Mouse (Mus musculus) midbrain, embryonic 14.5 days (tissue): ENCODE data around the gene Rab3c. TPM values are rescaled to one million over a fixed set of nuclear protein-coding genes. Genes with fewer than 3 reads are reported as not detected.

ENCODE experiments used
- ATAC-seq: fragments of 200-750 bp; cut with Nextera tagmentation; 2 replicates; pipeline ENCODE4 v1.8.0; 2017; ENCODE audit warnings: moderate number of reproducible peaks, moderate library complexity; ENCODE audit not compliant: low FRiP score, low TSS enrichment
- DNase-seq: peaks from one replicate; pipeline ENCODE4 v3.0.0-alpha.2; 2015
- H3K27ac ChIP-seq: fragments of 300-500 bp; sonication (generic); replicated peaks from 2 replicates; pipeline ENCODE4 v1.5.1; 2014; ENCODE audit warnings: mild to moderate bottlenecking, low read depth, low read length, moderate library complexity
- H3K27me3 ChIP-seq: fragments of 300-500 bp; sonication (generic); 2 replicates; pipeline ENCODE4 v1.6.1; 2014; ENCODE audit warnings: low read length, control low read depth, mixed read lengths; ENCODE audit not compliant: control insufficient read depth, insufficient read depth
- H3K36me3 ChIP-seq: fragments of 300-500 bp; sonication (generic); 2 replicates; pipeline ENCODE4 v1.6.1; 2014; ENCODE audit warnings: low read length, control low read depth; ENCODE audit not compliant: control insufficient read depth, insufficient read depth
- H3K4me1 ChIP-seq: fragments of 300-500 bp; sonication (generic); 2 replicates; pipeline ENCODE4 v1.6.1; 2014; ENCODE audit warnings: mild to moderate bottlenecking, antibody characterized with exemption, low read length, control low read depth; ENCODE audit not compliant: control insufficient read depth, insufficient read depth
- H3K4me2 ChIP-seq: fragments of 300-500 bp; sonication (generic); 2 replicates; pipeline ENCODE4 v1.6.1; 2014; ENCODE audit warnings: mild to moderate bottlenecking, low read length, moderate library complexity
- H3K4me3 ChIP-seq: fragments of 300-500 bp; sonication (generic); replicated peaks from 2 replicates; pipeline ENCODE4 v1.5.1; 2014; ENCODE audit warnings: low read depth, low read length
- H3K9ac ChIP-seq: fragments of 300-500 bp; sonication (generic); replicated peaks from 2 replicates; pipeline ENCODE4 v1.6.1; 2014; ENCODE audit warnings: mild to moderate bottlenecking, low read length, moderate library complexity
- H3K9me3 ChIP-seq: fragments of 300-500 bp; sonication (generic); 2 replicates; pipeline ENCODE4 v1.6.1; 2016; ENCODE audit warnings: low read length, control low read depth, mixed read lengths; ENCODE audit not compliant: control insufficient read depth
- WGBS: fragments of 180-500 bp; shearing (Covaris S2); extraction: QIAGEN DNeasy Blood & Tissue Kit; methylation state at CpG from one replicate; pipeline ENCODE4 v1.1.7; 2014; 5-methylcytosine and 5-hydroxymethylcytosine counted together
- polyA plus RNA-seq: library from polyadenylated mRNA; unstranded; fragments of >200 nt; fragmentation: Nextera tagmentation; extraction: Ambion mirVana; gene quantifications from 2 replicates; pipeline ENCODE4 v1.2.1, GENCODE M21; 2014

The Rab3c gene
- polyA plus RNA-seq, 1 experiment from 2014 or later, result 207 TPM

DNA sequence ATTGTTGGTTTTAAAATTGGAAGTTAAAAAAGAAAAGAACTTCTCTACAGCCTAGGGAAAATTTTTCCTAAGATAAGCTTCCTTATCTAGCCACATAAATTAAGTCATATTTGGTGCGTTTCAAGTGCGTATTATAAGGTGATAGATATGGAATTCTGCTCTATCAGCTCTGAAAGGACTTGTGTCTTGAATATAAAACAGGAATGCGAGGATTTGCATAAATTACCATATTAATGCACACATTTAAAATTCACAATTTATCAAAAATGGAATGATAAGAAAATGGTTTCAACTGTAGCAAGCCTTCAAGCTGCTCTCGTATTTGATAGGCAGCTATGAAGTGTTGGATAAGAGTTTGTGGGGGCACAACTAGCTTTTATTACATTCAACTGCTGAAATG, 111.6 kb downstream of the Rab3c start:
- peak overlapping the region; percentile 79; the same call in 1 of the 2 replicates for H3K27ac ChIP-seq
- no peak for ATAC-seq
- 0 out of 2 replicates have a peak, but pooled peaks cover 2% of the 10 kb centered on the region for H3K36me3 ChIP-seq
- H3K9me3 ChIP-seq, result no peaks in the 10 kb centered on the region
- peaks cover 40% of the 10 kb centered on the region for H3K4me1 ChIP-seq
- no peak overlapping the region for H3K9ac ChIP-seq
- H3K27me3 ChIP-seq, result no peaks in the 10 kb centered on the region
- WGBS, result 14% methylated on average over 4 of the region's 4 CpGs
- no peak overlapping the region for H3K4me3 ChIP-seq
- peak; percentile 59 for DNase-seq
- H3K4me2 ChIP-seq, result no peak overlapping the region

- H3K27ac ChIP-seq, result peak overlapping the region; percentile 79
- peaks cover 40% of the 10 kb centered on the region for H3K4me1 ChIP-seq
- 0 out of 2 replicates have a peak, but pooled peaks cover 2% of the 10 kb centered on the region for H3K36me3 ChIP-seq
- H3K4me3 ChIP-seq, result no peak overlapping the region
- 70% methylated on average over 4 of the region's 4 CpGs for WGBS
- ATAC-seq, result no peak
- no peak for DNase-seq
- H3K4me2 ChIP-seq, result no peak overlapping the region
- no peaks in the 10 kb centered on the region for H3K9me3 ChIP-seq
- no peak overlapping the region for H3K9ac ChIP-seq
- no peaks in the 10 kb centered on the region for H3K27me3 ChIP-seq
Observed at GRCm38 (mm10) chr13:110168570-110168969, 112.2 kb downstream of the Rab3c start.

DNA sequence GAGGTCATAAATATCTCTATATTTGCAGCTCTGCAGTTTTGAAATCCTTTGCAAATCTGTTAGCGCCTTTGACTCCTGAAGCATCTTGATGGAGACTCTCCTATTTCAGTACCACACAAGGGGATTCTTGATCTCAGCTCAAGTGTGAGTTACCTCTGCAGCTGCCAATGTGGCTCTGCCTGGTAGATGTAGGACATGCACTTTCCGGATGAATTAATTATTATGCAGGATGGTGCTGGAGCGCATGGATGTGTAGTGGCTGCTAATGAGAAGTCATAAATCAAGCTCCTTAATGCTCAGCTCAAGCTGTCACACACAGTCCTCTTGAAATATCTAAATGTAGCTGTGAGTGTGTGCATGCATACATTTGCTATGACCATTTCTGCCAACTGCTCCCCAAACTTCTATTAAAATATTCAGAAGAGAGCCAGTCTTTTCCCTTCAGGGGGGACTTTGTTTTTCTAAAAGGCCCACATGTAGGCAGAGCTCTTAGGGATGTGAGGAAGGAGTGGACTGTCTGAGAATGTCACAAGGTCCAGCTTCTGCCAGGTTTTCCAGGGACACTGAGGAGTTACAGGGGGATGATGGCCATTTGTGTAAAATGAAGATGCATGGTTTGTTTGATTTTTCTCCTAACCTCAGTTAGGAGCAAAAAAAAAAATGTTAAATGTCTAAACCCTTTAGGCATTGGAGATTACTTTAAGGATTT, 114.0 kb downstream of the Rab3c start:
- ATAC-seq, result peak; percentile 72; the same call in 1 of the 2 replicates

GRCm38 (mm10) chr13:110159980-110160379, 120.8 kb downstream of the Rab3c start:
- peak overlapping the region; percentile 66 for H3K27ac ChIP-seq

More for the DNA sequence above, 114.0 kb downstream of the Rab3c start:
- peak; percentile 40 for DNase-seq
- Histone ChIP-seq H3K4me3 (no peak overlapping the region), H3K4me2 (no peak overlapping the region), H3K27me3 (no peaks in the 10 kb centered on the region), H3K4me1 (peaks cover 40% of the 10 kb centered on the region), H3K9me3 (no peaks in the 10 kb centered on the region), H3K36me3 (0 out of 2 replicates have a peak, but pooled peaks cover 2% of the 10 kb centered on the region), H3K27ac (peak overlapping the region; percentile 74), H3K9ac (no peak overlapping the region)
- WGBS, result 52% methylated on average over 3 of the region's 3 CpGs

DNA sequence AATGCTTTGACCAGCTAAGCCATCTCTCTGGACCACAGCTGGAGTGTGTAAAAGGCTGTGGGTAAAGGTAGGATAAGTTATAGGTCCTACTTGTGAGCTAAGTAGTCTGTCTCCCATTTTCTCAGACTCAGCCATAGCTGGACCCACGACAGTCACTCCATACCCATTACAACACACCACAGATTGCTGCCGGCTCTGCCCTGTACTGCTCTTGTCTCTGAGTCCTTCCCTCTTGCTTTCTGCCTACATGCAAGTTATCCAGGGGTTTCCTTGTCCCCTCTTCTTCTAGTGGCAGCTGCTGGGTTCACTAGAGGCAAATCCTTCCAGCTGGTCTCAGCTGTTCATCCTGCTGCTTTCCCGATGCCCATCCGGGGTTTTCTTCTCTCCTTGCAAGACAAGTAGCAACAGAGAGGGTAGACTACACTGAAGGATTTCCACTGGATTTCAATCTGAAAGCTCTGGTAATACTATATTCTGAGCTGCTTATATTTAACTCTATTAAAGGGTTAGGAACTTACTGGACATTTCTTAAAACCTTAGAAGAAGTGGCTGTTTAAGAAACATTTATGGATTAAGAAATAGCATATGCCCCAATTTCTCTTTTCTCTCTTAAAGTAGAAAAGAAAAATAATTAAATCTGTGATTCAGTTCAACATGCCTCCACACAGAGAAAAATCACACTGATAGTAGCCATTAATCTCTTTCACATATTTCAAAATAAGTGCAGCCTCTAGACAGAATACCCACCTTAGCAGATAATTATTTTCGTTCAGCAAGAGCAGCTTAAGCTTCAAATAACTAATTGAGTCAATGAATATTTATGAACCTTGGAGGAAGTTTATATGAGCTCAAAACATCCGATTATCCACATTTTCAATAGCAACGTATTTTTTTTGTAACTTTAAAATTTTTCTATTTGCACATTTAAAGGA, 121.9 kb downstream of the Rab3c start:
- H3K27ac ChIP-seq, result peak overlapping the region; percentile 78
- no peaks in the 10 kb centered on the region for H3K36me3 ChIP-seq
- no peak overlapping the region for H3K9ac ChIP-seq
- DNase-seq (peak; percentile 49), ATAC-seq (no peak)
- H3K4me2 ChIP-seq, result no peak overlapping the region
- peaks cover 14% of the 10 kb centered on the region for H3K4me1 ChIP-seq
- no peaks in the 10 kb centered on the region for H3K27me3 ChIP-seq
- no peak overlapping the region for H3K4me3 ChIP-seq
- no peaks in the 10 kb centered on the region for H3K9me3 ChIP-seq
- 36% methylated on average over 7 of the region's 7 CpGs for WGBS

More at GRCm38 (mm10) chr13:110159980-110160379, 120.8 kb downstream of the Rab3c start:
- H3K4me1 ChIP-seq, result peaks cover 14% of the 10 kb centered on the region
- ATAC-seq (no peak), DNase-seq (peak; percentile 61)
- H3K9ac ChIP-seq, result no peak overlapping the region
- H3K4me2 ChIP-seq, result no peak overlapping the region
- H3K36me3 ChIP-seq, result no peaks in the 10 kb centered on the region
- WGBS, result 35% methylated on average over 4 of the region's 4 CpGs
- H3K27me3 ChIP-seq, result no peaks in the 10 kb centered on the region
- H3K9me3 ChIP-seq, result no peaks in the 10 kb centered on the region
- H3K4me3 ChIP-seq, result no peak overlapping the region

- ATAC-seq, result no peak
- Histone ChIP-seq H3K9ac (no peak overlapping the region), H3K9me3 (no peaks in the 10 kb centered on the region), H3K4me3 (no peak overlapping the region), H3K27ac (peak overlapping the region; percentile 80), H3K4me1 (peaks cover 19% of the 10 kb centered on the region), H3K36me3 (no peaks in the 10 kb centered on the region), H3K27me3 (no peaks in the 10 kb centered on the region), H3K4me2 (no peak overlapping the region)
- no peak for DNase-seq
- 55% methylated on average over 3 of the region's 3 CpGs for WGBS
Observed at GRCm38 (mm10) chr13:110145545-110145944, 135.3 kb downstream of the Rab3c start.

DNA sequence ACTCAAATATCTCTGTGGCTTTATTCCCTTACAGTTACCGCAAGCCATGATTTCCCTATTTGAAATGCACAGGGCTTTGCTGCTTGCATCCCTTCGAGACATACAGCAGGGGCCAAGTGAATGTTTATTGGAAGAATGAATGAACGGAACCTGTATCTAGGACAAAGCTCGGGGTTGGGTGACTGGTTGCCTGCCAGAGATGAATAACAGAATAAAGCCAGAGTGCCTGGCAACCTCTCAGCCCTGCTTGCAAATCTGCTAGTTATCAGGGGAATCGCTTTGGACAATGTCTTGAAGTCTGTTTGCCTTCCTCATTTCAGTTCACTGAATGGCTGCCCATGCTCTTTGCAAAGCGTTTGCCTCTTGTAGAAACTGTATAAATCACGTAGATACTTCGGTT, 135.8 kb downstream of the Rab3c start:
- DNase-seq (peak; percentile 70), ATAC-seq (peak; percentile 62; the same call in 1 of the 2 replicates)
- 42% methylated on average over 8 of the region's 8 CpGs for WGBS
- Histone ChIP-seq H3K27me3 (no peaks in the 10 kb centered on the region), H3K27ac (peak overlapping the region; percentile 80), H3K9ac (no peak overlapping the region), H3K4me2 (0 out of 2 replicates have a peak overlapping the region, but pooled peaks have one; percentile 5), H3K4me1 (peaks cover 19% of the 10 kb centered on the region), H3K9me3 (no peaks in the 10 kb centered on the region), H3K36me3 (no peaks in the 10 kb centered on the region), H3K4me3 (no peak overlapping the region)

- ATAC-seq (no peak), DNase-seq (no peak)
- H3K27ac ChIP-seq, result no peak overlapping the region
- H3K36me3 ChIP-seq, result no peaks in the 10 kb centered on the region
- 78% methylated on average over 5 of the region's 5 CpGs for WGBS
- H3K9ac ChIP-seq, result no peak overlapping the region
- no peaks in the 10 kb centered on the region for H3K9me3 ChIP-seq
- peaks cover 3% of the 10 kb centered on the region; the same call in 1 of the 2 replicates for H3K4me1 ChIP-seq
- no peak overlapping the region for H3K4me2 ChIP-seq
- H3K27me3 ChIP-seq, result no peaks in the 10 kb centered on the region
- no peak overlapping the region for H3K4me3 ChIP-seq
Observed at GRCm38 (mm10) chr13:110139339-110139738, 141.5 kb downstream of the Rab3c start.
